Mouse (Mus musculus): ENCODE results near the gene Nckap5.

The Nckap5 gene

GRCm38 (mm10) chr1:126544471-126544870 is 286.1 kb downstream of the Nckap5 start:
- no peak for DNase-seq

DNA sequence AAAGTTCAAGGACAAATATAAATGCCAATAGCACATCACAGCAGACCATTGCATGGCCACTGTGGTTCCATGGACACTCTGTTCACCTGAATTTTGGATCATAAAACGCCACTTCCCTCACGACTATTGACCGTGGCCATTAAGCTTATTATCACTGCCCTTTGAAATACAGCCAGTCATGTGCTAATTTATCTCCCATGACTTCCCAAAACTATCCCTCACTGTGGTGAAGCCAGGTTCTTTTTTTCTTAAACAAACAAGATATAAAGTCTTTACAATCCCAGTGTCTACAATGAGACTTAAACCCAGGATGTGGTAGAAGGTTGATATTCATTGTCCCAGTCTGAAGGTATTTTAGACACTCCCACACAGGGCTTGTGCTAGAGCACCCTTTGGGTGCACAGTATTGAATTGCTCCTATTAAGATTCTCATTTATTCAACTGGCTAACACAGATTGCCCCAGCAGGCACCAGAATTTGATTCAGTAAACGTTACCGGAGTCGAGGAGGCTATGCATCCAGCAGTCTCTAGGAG is 293.3 kb downstream of the Nckap5 start:
- no peak for DNase-seq

- DNase-seq, result no peak
These were observed 295.1 kb downstream of the Nckap5 start for GRCm38 (mm10) chr1:126535527-126535926.

- DNase-seq, result no peak
These were observed 296.6 kb downstream of the Nckap5 start for GRCm38 (mm10) chr1:126534046-126534445.

DNA sequence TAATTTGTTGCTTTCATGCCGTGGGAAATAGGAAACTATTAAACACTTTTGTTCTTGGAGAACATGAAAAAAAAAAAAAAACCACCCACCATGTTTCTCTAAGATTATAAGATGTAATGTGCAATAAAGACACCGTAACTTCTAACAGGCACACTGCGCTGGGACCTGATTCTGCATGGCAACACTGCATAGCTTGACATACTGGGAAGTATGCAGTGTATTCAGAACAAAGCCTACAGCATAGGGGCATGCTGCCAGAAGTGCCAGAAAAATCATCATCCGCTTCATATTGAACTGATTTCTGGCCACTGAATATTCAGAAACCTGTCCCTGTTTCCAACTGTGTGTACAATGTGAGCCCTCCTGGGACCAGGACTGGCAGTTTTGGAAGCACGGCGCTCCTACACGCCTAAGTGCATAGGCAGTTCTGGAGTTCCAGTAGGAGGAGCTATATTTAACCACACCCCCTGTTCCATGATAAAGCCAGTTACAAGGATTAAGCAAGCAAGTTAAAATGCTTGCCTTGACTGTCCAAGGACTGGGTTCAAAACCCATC is 302.5 kb downstream of the Nckap5 start:
- DNase-seq, result no peak

GRCm38 (mm10) chr1:126518067-126518466 is 312.5 kb downstream of the Nckap5 start:
- DNase-seq, result no peak

- no peak for DNase-seq
These were observed 313.2 kb downstream of the Nckap5 start for GRCm38 (mm10) chr1:126517427-126517826.

- no peak for DNase-seq
These were observed 315.4 kb downstream of the Nckap5 start for GRCm38 (mm10) chr1:126515054-126515756.

DNA sequence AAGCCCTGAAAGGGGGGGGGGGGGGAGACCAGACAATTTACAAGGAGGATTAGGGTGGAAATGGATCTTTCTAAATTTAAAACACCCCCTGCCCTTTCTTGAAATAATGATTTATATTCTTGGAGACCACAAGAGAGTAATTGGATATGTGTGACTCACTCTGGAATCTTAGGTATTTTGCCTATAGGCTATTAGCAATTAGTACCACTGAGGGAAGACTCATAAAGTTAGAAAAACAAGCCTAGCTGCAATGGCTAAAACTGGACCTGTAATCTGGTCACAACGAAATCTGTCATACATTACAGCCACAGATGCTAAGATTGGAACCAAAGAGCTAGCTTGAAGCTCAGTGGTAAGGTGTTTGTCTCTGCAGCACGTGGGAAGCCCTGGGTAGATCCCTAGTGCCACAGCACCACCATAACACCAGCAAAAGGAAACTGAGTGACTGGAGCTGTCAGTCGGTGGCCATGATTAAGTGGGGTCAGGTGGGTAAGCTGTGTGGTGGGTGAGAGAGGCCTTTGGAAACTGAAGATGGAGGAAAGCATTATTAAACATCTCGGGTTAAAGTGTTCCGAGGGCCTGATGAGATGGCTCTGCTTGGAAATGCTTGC is 318.7 kb downstream of the Nckap5 start:
- DNase-seq, result no peak

- no peak for DNase-seq
These were observed 325.9 kb downstream of the Nckap5 start for GRCm38 (mm10) chr1:126504717-126505116.

DNA sequence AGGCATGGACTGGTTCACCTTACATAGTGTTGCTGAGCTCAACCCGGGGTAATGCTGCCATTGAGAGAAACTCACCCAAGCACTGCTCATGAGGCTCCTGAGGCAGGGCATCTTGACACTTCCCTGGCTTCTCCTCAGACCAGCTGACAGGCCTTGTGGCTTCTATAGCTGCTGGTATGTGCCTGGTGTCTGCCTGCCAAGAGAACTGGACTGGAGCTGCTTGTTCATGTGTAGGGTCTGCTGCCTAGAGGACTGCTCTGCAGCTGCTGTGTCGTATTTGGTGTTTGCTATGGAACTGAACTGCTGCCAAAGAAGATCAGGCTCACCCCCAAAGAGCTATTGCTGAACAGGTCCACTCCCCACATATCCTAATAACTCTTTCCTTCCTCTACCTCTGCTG is 327.9 kb downstream of the Nckap5 start:
- DNase-seq, result no peak

GRCm38 (mm10) chr1:126496722-126497121 is 333.9 kb downstream of the Nckap5 start:
- DNase-seq, result no peak

DNA sequence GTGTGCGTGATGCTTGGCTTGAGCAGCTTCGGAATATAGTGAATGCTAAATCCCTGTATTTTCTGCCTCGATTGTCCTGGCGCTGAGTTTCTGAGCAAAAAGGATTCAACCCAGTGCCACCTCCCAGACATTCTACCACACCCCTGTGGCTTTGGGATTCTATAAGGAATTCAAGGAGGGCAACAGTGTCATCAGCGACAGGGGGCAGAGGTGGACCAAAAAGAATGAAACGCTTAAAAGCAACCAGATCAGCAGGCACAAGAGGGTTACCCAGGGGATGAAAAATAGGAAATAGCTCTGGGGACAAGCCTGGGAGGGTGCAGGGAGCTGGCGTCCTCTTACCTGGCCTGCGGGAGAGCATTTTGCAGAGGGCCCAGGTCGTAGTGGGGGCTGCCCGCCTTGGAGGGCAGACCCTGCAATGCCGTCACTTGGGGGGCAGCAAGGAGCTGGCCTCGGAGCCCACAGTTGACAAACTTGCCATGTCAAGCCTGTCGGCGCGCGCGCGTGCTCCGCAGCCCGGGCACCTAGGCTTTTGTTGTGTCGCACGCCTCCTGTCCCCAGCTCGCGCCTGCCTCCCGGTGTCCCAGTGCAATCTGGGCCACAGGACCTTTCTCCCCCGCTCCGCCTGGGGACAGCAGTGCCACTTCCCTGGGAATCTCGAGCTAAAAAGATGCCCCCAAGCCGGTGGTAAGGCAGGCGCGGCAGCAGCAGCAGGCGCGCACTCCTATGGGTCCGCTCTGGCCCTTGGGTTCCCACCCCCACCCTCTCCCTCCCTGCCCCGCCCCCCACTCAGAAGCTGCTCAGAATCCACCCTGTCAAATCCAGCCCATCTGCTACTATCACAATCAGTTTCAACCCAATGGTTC is 338.2 kb downstream of the Nckap5 start:
- DNase-seq, result no peak

DNA sequence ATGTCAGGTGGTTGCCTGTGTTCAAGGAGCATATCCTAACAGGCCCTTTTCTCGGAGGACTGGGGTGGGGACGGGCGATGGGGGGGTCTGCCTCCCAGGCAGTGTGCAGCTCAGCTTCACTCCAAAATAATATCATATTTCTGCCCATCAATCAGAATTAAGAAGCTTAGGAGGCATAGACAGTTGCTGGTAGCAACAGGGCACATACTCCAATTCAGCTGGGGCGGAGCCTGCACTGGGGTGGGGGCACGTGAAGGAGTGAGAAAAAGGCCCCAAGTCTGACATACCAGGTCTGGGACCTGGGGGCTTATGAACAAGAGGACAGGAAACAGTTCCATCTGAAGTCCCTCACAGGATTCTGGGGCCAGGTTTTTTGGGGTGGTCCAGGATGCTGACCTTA is 339.2 kb downstream of the Nckap5 start:
- no peak for DNase-seq

- DNase-seq, result no peak
These were observed 340.3 kb downstream of the Nckap5 start for GRCm38 (mm10) chr1:126490256-126490655.

DNA sequence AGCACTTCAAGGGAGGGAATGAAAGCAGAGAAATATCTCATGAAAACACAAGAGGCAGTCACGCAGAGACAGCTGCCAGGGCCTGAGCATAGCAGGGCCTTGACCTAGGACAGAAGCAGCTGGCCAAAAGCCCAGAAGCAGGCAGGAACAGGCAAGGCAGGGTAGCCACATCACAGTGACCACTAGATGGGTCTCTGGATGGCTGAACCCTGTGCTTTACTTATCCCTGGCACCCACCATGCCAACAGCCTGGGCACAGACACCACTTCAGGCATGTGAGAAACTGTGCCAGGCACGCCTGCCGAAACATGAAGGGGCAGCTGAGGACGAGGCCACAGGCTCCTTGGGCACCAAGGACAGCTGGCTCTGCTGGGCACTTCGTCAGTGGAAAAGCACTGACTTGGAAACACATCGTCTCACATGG is 345.9 kb downstream of the Nckap5 start:
- DNase-seq, result no peak

DNA sequence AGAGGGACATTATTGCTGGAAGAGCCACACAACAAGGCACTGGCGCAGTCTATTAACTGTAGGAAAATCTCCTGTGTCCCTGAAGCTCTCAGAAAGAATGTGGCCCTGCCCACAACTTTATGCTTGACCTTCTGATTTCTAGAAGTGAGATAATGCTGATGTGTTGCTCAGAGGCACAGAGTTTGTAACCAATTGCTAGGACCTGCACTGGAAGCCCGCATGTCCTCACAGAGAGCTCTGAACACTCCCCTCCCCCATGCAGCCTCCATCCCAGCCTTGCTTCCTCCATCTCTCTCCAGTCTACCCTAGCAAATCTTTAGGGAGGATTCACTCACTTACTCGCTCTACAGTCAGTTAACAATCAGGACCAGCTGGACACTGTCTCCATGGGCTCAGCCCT is 346.9 kb downstream of the Nckap5 start:
- no peak for DNase-seq

DNA sequence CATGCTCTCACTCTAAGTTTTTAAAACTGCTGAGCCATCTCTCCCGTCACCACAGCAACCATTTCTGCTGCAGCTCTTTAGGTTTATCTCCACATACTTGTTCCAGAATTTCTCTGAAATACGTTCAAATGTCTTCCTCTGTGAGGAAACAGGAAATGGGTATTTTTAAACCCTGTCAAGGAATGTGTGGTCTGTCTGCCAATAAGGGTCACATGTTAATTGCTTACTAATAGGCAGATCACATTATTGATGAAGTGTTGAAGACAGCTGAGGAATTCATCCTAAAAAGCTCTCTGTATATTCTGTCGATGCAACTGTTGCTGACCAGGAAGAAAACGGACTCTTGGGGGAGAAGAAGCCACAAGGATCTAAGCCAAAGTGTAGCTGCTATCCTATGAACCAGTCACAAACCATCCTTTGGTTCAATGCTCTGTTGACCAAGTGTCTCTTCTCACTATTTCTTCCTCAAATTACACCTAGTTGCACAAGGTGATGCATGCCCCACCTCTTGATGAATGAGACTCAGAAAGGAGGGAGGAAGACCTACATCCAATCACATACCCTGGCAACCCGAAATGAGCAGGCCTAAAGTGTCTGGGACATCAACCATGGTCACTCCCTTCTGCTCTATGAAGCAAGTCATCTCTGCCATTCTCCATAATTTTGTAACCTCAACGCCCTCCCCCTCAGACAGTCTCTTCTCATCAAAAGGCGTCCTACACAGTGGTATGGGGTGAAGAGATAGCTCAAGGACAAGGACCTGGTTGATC is 349.0 kb downstream of the Nckap5 start:
- DNase-seq, result no peak

- DNase-seq, result no peak
These were observed 357.6 kb downstream of the Nckap5 start for GRCm38 (mm10) chr1:126473044-126473443.

DNA sequence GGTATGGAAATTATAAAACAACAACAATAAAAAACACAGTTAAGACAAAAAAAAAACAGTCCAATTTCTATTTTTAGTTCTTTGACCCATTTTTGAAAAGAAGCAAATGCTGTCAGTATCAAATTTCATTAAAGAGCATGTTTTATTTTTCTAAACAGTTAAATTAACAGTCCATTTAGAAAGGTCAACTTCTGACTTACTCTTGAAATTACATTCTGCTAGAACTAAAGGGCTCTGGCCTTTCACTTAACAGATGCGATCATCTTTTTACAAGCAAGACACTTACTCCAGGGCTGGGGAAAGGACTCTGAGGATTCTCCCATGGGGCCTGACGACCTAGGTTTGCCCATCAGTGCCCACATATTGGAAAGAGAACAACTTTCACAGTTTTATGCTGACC is 359.2 kb downstream of the Nckap5 start:
- DNase-seq, result no peak

- DNase-seq, result no peak
These were observed 359.7 kb downstream of the Nckap5 start for GRCm38 (mm10) chr1:126470883-126471282.

- peak; percentile 46 for DNase-seq
These were observed 360.6 kb downstream of the Nckap5 start for GRCm38 (mm10) chr1:126469818-126470544.

Data from cerebellum, adult 9-11 months (tissue).